Mouse (Mus musculus): ENCODE data around the gene Gmip. TPM values are rescaled to one million over a fixed set of nuclear protein-coding genes. Genes with fewer than 3 reads are reported as not detected.

Gmip gene
- total RNA-seq, 4 experiments from 2014 or later, result 4.1 to 6.9 (median 4.8) TPM

GRCm38 (mm10) chr8:69861251-69861650, 52.8 kb downstream of the Gmip start:
- no peak for DNase-seq (ENCODE audit: low spot score)

GRCm38 (mm10) chr8:69863387-69864020, 55.0 kb downstream of the Gmip start:
- DNase-seq (ENCODE audit: low spot score), result no peak

GRCm38 (mm10) chr8:69864180-69864579, 55.7 kb downstream of the Gmip start:
- no peak for DNase-seq (ENCODE audit: low spot score)

- no peak for DNase-seq (ENCODE audit: low spot score)
These were observed 59.3 kb downstream of the Gmip start for GRCm38 (mm10) chr8:69867696-69868326.

- no peak for DNase-seq (ENCODE audit: low spot score)
These were observed 61.7 kb downstream of the Gmip start for GRCm38 (mm10) chr8:69870003-69870765.

- DNase-seq (ENCODE audit: low spot score), result no peak
These were observed 62.4 kb downstream of the Gmip start for GRCm38 (mm10) chr8:69870907-69871306.

Other genes starting within 250 kb of the Gmip start
- gene Zfp868, start 183.1 kb upstream of the Gmip start, total RNA-seq (2022), result 1 to 10 TPM; 6.5 to 8.4 (median 7.3) TPM
- 1 to 10 TPM; 1.2 to 1.3 (median 1.3) TPM for gene Zfp964, start 154.2 kb upstream of the Gmip start, total RNA-seq (2022)
- gene Zfp869, start 98.0 kb upstream of the Gmip start, total RNA-seq (2022), result 10 to 100 TPM; 13.5 to 19.5 (median 14.7) TPM
- 1 to 10 TPM; 2.1 to 2.9 (median 2.6) TPM for gene Zfp963, start 58.7 kb upstream of the Gmip start, total RNA-seq (2022)
- gene Gm20422, start 33.8 kb upstream of the Gmip start, total RNA-seq (2022), result 1 to 10 TPM in 2 of 4 experiments, under 1 TPM in 1, not detected in 1; 0.57 to 1.9 (median 1.1) TPM
- 10 to 100 TPM; 12.5 to 13.6 (median 13.4) TPM for gene Atp13a1, start 17.5 kb upstream of the Gmip start, total RNA-seq (2022)
- gene Zfp866, start 17.5 kb upstream of the Gmip start, total RNA-seq (2022), result 10 to 100 TPM; 13.7 to 15.6 (median 15.0) TPM
- under 1 TPM in 3 of 4 experiments, not detected in 1; 0.22 to 0.31 (median 0.26) TPM for gene Lpar2, start 13.8 kb downstream of the Gmip start, total RNA-seq (2022)
- under 1 TPM in 2 of 4 experiments, not detected in 2; 0.29 to 1.00 TPM for gene Pbx4, start 23.8 kb downstream of the Gmip start, total RNA-seq (2022)
- gene Cilp2, start 79.0 kb downstream of the Gmip start, total RNA-seq (2022), result 1 to 10 TPM; 1.3 to 3.1 (median 2.4) TPM
- under 1 TPM in 1 of 4 experiments, not detected in 3; 0.19 TPM for gene Tssk6, start 93.5 kb downstream of the Gmip start, total RNA-seq (2022)
- gene Ndufa13, start 93.9 kb downstream of the Gmip start, total RNA-seq (2022), result 100 to 1,000 TPM; 373 to 528 (median 455) TPM
- gene Yjefn3, start 94.0 kb downstream of the Gmip start, total RNA-seq (2022), result 10 to 100 TPM in 3 of 4 experiments, 1 to 10 TPM in 1; 9.5 to 16.7 (median 13.2) TPM
- gene Gatad2a, start 187.7 kb downstream of the Gmip start, total RNA-seq (2022), result 10 to 100 TPM; 28.0 to 31.2 (median 30.0) TPM
- gene Mau2, start 234.1 kb downstream of the Gmip start, total RNA-seq (2022), result 10 to 100 TPM; 29.6 to 34.3 (median 31.3) TPM
- gene Sugp1, start 234.1 kb downstream of the Gmip start, total RNA-seq (2022), result 10 to 100 TPM; 17.0 to 21.6 (median 19.1) TPM